ENCODE assay signal across 27 mouse cellular contexts in the genomic region with DNA sequence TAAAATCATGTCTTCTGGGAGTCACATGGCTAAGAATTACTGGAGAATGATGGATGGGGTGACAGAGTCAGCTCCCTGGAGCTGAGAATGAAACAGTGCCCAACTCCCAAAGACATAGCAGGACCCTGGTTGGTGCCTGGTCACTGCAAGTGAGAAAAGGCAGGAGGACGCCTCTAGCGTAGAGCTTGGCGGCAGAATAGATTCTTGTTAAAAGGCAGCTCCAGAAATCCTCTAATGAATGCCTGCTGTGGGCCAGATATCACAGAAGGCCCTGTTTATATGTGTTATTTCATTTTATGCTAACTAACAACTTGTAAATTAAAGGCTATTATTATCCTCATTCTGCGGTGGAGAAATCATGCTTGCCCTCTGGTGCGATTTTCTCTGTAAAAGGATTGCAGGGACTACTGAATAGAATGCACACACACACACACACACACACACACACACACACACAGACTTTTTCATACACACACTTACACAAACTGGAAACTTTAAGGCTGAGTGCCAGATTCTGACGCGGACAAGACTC.
DNase-seq lines count a peak whose midpoint lies in the region; ATAC-seq lines count a peak whose summit lies in the region.
"Had no signal": no experiment of that assay in that cellular context is flagged by ENCODE, and none has a peak within 500 bp of the region (broad histone marks: within the 10 kb centered on the region; RNA-seq: fewer than 3 reads in every experiment).

No protein-coding gene starts in this region.

- intact Hi-C loops in left cerebral cortex, postnatal 14 days (cut with DNase I): no loop called here
- intact Hi-C loops in left cerebral cortex, postnatal 25 days (cut with DNase I): no loop called here

- no peak for DNase-seq in hindbrain, embryonic 14.5 days (ENCODE audit: low spot score)
- DNase-seq in left cerebral cortex, postnatal 14 days (ENCODE audit: low spot score in 2 of 2): peak; percentile 44 to 66
- no peak for DNase-seq in left cerebral cortex, postnatal 25 days (ENCODE audit: low spot score in 2 of 2)
- peak; percentile 27 for DNase-seq in right cerebral cortex, postnatal 4 days
- no peak for DNase-seq in right cerebral cortex, postnatal 36 days (ENCODE audit: low spot score in 2 of 2)
- DNase-seq in forelimb bud, embryonic 11.5 days (ENCODE audit: low read depth, low spot score): peak; percentile 19
- DNase-seq in adipocyte (ENCODE audit: low spot score): no peak
- DNase-seq: adrenal gland, adult 2 months; adrenal gland, postnatal 36 days; B cell, adult 2 months; cerebellum, adult 8-10 months; cerebellum, postnatal 25 days; gastrocnemius, postnatal 10 days; heart, postnatal 10 days; kidney, adult 8-10 months; kidney, postnatal 4 days; liver had no signal

- H3K4me1 ChIP-seq in hindbrain, embryonic 15.5 days (replicated peaks): peaks cover 8% of the 10 kb centered on the region
- peaks cover 5% of the 10 kb centered on the region; the same call in 1 of the 2 replicates for H3K4me1 ChIP-seq in hindbrain, embryonic 14.5 days (replicated peaks; ENCODE audit: control insufficient read depth, insufficient read depth, low read length)
- H3K4me1 ChIP-seq: heart, embryonic 13.5 days; lung, embryonic 15.5 days; midbrain, embryonic 13.5 days; stomach, embryonic 15.5 days had no signal

- WGBS in hindbrain, embryonic 15.5 days: 66% methylated on average over 7 of the region's 7 CpGs
- WGBS in hindbrain, embryonic 14.5 days: 69% methylated on average over 7 of the region's 7 CpGs

- H3K27ac ChIP-seq in hindbrain, embryonic 15.5 days (replicated peaks): no peak overlapping the region
- H3K27ac ChIP-seq in hindbrain, embryonic 14.5 days: no peak overlapping the region
- H3K27ac ChIP-seq: heart, embryonic 13.5 days; kidney, postnatal 0 days; liver, embryonic 14.5 days; lung, embryonic 15.5 days; macrophage; midbrain, embryonic 13.5 days; neural tube, embryonic 15.5 days; stomach, embryonic 15.5 days had no signal

- ATAC-seq in hindbrain, embryonic 15.5 days (ENCODE audit: low FRiP score, low read depth): peak; percentile 21; the same call in 1 of the 2 replicates
- no peak for ATAC-seq in hindbrain, embryonic 14.5 days (ENCODE audit: low FRiP score)
- ATAC-seq: intestine, embryonic 16.5 days; midbrain, embryonic 13.5 days had no signal

- H3K36me3 ChIP-seq in hindbrain, embryonic 15.5 days: no peaks in the 10 kb centered on the region
- H3K36me3 ChIP-seq in hindbrain, embryonic 14.5 days (replicated peaks; ENCODE audit: control insufficient read depth, insufficient read depth): no peaks in the 10 kb centered on the region
- H3K36me3 ChIP-seq: heart, embryonic 13.5 days; lung, embryonic 15.5 days; midbrain, embryonic 13.5 days; neural tube, embryonic 15.5 days; stomach, embryonic 15.5 days had no signal

- no peak overlapping the region for H3K9ac ChIP-seq in hindbrain, embryonic 15.5 days
- no peak overlapping the region for H3K9ac ChIP-seq in hindbrain, embryonic 14.5 days
- H3K9ac ChIP-seq: heart, embryonic 13.5 days; liver, embryonic 14.5 days; lung, embryonic 15.5 days; midbrain, embryonic 13.5 days; neural tube, embryonic 15.5 days; stomach, embryonic 15.5 days had no signal

- H3K4me2 ChIP-seq in hindbrain, embryonic 15.5 days: no peak overlapping the region
- no peak overlapping the region for H3K4me2 ChIP-seq in hindbrain, embryonic 14.5 days (replicated peaks)
- H3K4me2 ChIP-seq: heart, embryonic 13.5 days; lung, embryonic 15.5 days; midbrain, embryonic 13.5 days; neural tube, embryonic 15.5 days; stomach, embryonic 15.5 days had no signal

- H3K27me3 ChIP-seq in hindbrain, embryonic 15.5 days: no peaks in the 10 kb centered on the region
- no peaks in the 10 kb centered on the region for H3K27me3 ChIP-seq in hindbrain, embryonic 14.5 days (ENCODE audit: control insufficient read depth, insufficient read depth, low read length)
- H3K27me3 ChIP-seq: lung, embryonic 15.5 days; midbrain, embryonic 13.5 days; neural tube, embryonic 15.5 days; stomach, embryonic 15.5 days had no signal

- no peak overlapping the region for H3K4me3 ChIP-seq in hindbrain, embryonic 15.5 days
- H3K4me3 ChIP-seq in hindbrain, embryonic 14.5 days (replicated peaks; ENCODE audit: low read length): no peak overlapping the region
- H3K4me3 ChIP-seq: heart, embryonic 13.5 days; lung, embryonic 15.5 days; midbrain, embryonic 13.5 days; neural tube, embryonic 15.5 days; stomach, embryonic 15.5 days had no signal

- no peaks in the 10 kb centered on the region for H3K9me3 ChIP-seq in hindbrain, embryonic 15.5 days
- H3K9me3 ChIP-seq in hindbrain, embryonic 14.5 days (ENCODE audit: control insufficient read depth, low read length): no peaks in the 10 kb centered on the region
- H3K9me3 ChIP-seq: heart, embryonic 13.5 days; lung, embryonic 15.5 days; midbrain, embryonic 13.5 days; neural tube, embryonic 15.5 days; stomach, embryonic 15.5 days had no signal

Comparison
In these comparisons a context has a peak if more than half of its experiments do, and no peak if none do; other contexts are left out.
1. DNase-seq: peak in left cerebral cortex, postnatal 14 days (2 of 2), right cerebral cortex, postnatal 4 days (single experiment) and forelimb bud, embryonic 11.5 days (single experiment); none in hindbrain, embryonic 14.5 days (single experiment), left cerebral cortex, postnatal 25 days (0 of 2), right cerebral cortex, postnatal 36 days (0 of 2) and adipocyte (single experiment).